Mouse (Mus musculus) layer of hippocampus, adult 11-12 months (tissue): Measurements from ENCODE around the gene Mettl13.

Experiments used
- DNase-seq: peaks from one replicate; pipeline ENCODE4 v3.0.0; 2022; ENCODE audit warnings: low spot score

The Mettl13 gene

GRCm38 (mm10) chr1:162532330-162532729, 16.0 kb downstream of the Mettl13 start:
- DNase-seq: no peak

DNA sequence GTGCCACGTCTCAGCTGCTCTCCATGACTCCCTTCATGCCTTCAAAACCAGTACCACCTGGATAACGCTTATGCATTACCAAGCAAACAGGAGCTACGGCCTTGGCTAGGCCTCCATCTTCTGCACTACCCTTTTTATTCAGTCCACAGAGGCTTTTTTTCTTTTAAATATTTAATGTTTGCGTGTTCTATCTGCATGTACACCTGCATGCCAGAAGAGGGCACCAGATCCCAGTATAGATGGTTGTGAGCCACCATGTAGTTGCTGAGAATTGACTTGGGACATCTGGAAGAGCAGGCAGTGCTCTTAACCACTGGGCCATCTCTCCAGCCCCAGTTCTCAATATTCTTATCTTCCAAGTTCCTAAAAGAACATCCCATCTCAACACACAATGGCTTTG, 16.8 kb downstream of the Mettl13 start:
- no peak for DNase-seq

GRCm38 (mm10) chr1:162530666-162531065, 17.7 kb downstream of the Mettl13 start:
- no peak for DNase-seq

- no peak for DNase-seq
These were observed 18.7 kb downstream of the Mettl13 start for GRCm38 (mm10) chr1:162529651-162530050.

GRCm38 (mm10) chr1:162515116-162515515, 33.2 kb downstream of the Mettl13 start:
- DNase-seq: no peak

- DNase-seq: no peak
These were observed 38.4 kb downstream of the Mettl13 start for GRCm38 (mm10) chr1:162510013-162510356.

GRCm38 (mm10) chr1:162509329-162510012, 38.9 kb downstream of the Mettl13 start:
- DNase-seq: peak; percentile 49

DNA sequence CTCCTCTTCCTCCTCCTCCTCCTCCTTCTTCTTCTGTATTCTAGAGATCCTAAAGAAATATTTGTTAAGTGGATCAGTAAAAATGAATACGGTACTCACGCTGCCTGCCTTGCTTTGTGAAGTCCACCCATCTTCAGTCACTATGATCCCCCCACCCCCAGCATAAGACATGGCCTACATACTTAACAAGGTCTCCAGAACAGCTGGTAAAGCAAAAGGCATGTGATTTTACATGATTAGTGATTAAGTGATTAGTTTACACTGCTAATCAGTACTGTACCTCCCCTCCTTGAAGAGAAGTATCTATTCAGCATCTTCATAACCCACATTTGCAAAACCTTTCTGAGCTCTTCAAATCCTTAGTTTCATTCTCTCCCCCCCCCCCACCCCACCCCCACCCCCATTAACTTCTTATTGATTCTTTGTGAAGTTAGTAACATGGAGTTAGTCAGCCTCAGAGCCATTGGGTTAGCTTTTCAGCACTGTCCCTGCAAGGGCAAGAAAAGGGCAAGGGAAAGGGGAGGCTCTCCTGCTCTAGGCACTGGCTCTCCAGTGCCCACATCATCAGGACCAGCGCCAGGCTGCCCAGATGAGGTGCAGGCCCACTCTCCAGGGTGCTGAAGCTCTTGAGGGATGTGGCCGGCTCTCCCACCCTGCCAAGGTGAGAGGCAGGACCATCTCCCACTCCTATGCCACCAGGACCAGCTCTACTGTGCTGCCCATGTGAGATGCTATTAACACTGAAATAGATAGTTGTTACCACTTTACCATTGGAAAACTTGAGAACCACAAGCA, 39.9 kb downstream of the Mettl13 start:
- no peak for DNase-seq

- no peak for DNase-seq
These were observed 41.8 kb downstream of the Mettl13 start for GRCm38 (mm10) chr1:162506516-162506915.

GRCm38 (mm10) chr1:162505649-162506048, 42.7 kb downstream of the Mettl13 start:
- no peak for DNase-seq
